Mouse (Mus musculus): ENCODE results near the gene Large2.

The Large2 gene

GRCm38 (mm10) chr2:92372767-92373436 lies 1.8 kb downstream of the Large2 start:
- DNase-seq (ENCODE audit: extremely low spot score, low spot score): no peak

GRCm38 (mm10) chr2:92371971-92372690 lies 2.5 kb downstream of the Large2 start:
- DNase-seq (ENCODE audit: extremely low spot score, low spot score): peak; percentile 44

GRCm38 (mm10) chr2:92370821-92371805 lies 3.6 kb downstream of the Large2 start:
- peak; percentile 69 for DNase-seq (ENCODE audit: extremely low spot score, low spot score)

GRCm38 (mm10) chr2:92370375-92370774 lies 4.3 kb downstream of the Large2 start:
- DNase-seq (ENCODE audit: extremely low spot score, low spot score): no peak

GRCm38 (mm10) chr2:92367383-92368029 lies 7.2 kb downstream of the Large2 start:
- no peak for DNase-seq (ENCODE audit: extremely low spot score, low spot score)

- DNase-seq (ENCODE audit: extremely low spot score, low spot score): no peak
Observed at GRCm38 (mm10) chr2:92365568-92365967, 9.1 kb downstream of the Large2 start.

- no peak for DNase-seq (ENCODE audit: extremely low spot score, low spot score)
Observed at GRCm38 (mm10) chr2:92364086-92364485, 10.6 kb downstream of the Large2 start.

GRCm38 (mm10) chr2:92362571-92363228 lies 12.0 kb downstream of the Large2 start:
- no peak for DNase-seq (ENCODE audit: extremely low spot score, low spot score)

- DNase-seq (ENCODE audit: extremely low spot score, low spot score): no peak
Observed at GRCm38 (mm10) chr2:92361795-92362194, 12.9 kb downstream of the Large2 start.

- DNase-seq (ENCODE audit: extremely low spot score, low spot score): no peak
Observed at GRCm38 (mm10) chr2:92360893-92361292, 13.8 kb downstream of the Large2 start.

- DNase-seq (ENCODE audit: extremely low spot score, low spot score): no peak
Observed at GRCm38 (mm10) chr2:92360186-92360823, 14.4 kb downstream of the Large2 start.

GRCm38 (mm10) chr2:92359301-92359700 lies 15.4 kb downstream of the Large2 start:
- DNase-seq (ENCODE audit: extremely low spot score, low spot score): no peak

- DNase-seq (ENCODE audit: extremely low spot score, low spot score): no peak
Observed at GRCm38 (mm10) chr2:92354224-92354623, 20.4 kb downstream of the Large2 start.

GRCm38 (mm10) chr2:92353402-92353801 lies 21.3 kb downstream of the Large2 start:
- no peak for DNase-seq (ENCODE audit: extremely low spot score, low spot score)

- no peak for DNase-seq (ENCODE audit: extremely low spot score, low spot score)
Observed at GRCm38 (mm10) chr2:92350686-92351085, 24.0 kb downstream of the Large2 start.

- DNase-seq (ENCODE audit: extremely low spot score, low spot score): no peak
Observed at GRCm38 (mm10) chr2:92349589-92350425, 24.9 kb downstream of the Large2 start.

- DNase-seq (ENCODE audit: extremely low spot score, low spot score): no peak
Observed at GRCm38 (mm10) chr2:92347191-92347590, 27.5 kb downstream of the Large2 start.

- no peak for DNase-seq (ENCODE audit: extremely low spot score, low spot score)
Observed at GRCm38 (mm10) chr2:92342418-92342817, 32.3 kb downstream of the Large2 start.

- no peak for DNase-seq (ENCODE audit: extremely low spot score, low spot score)
Observed at GRCm38 (mm10) chr2:92331871-92332270, 42.8 kb downstream of the Large2 start.
